Mouse (Mus musculus) thymus, adult 2 months (tissue): ENCODE data around the gene Tas1r1. TPM values are rescaled to one million over a fixed set of nuclear protein-coding genes. Genes with fewer than 3 reads are reported as not detected.

Experiments used
- DNase-seq: peaks from one replicate; pipeline ENCODE4 v3.0.0; 2021
- H3K27ac ChIP-seq: fragments of 200-500 bp; 2 replicates; pipeline ENCODE4 v1.5.1; 2012; ENCODE audit warnings: low read length, control low read depth; ENCODE audit not compliant: control insufficient read depth, insufficient read depth
- H3K27me3 ChIP-seq: fragments of 200-500 bp; 2 replicates; pipeline ENCODE4 v1.6.1; 2012; ENCODE audit warnings: mild to moderate bottlenecking, low read length, moderate library complexity, mixed read lengths; ENCODE audit not compliant: control insufficient read depth, insufficient read depth
- H3K36me3 ChIP-seq: fragments of 200-500 bp; 2 replicates; pipeline ENCODE4 v1.6.1; 2012; ENCODE audit warnings: mild to moderate bottlenecking, low read length, moderate library complexity; ENCODE audit not compliant: control insufficient read depth, insufficient read depth
- H3K4me1 ChIP-seq: fragments of 200-500 bp; replicated peaks from 2 replicates; pipeline ENCODE4 v1.6.1; 2012; ENCODE audit warnings: low read length; ENCODE audit not compliant: control insufficient read depth, insufficient read depth
- H3K4me3 ChIP-seq: fragments of 200-500 bp; 2 replicates; pipeline ENCODE4 v1.5.1; 2012; ENCODE audit warnings: mild to moderate bottlenecking, low read length, control low read depth, moderate library complexity; ENCODE audit not compliant: control insufficient read depth, insufficient read depth
- CTCF ChIP-seq: fragments of 200-500 bp; IDR thresholded peaks from 2 replicates; pipeline ENCODE4 v1.5.1; 2012; ENCODE audit warnings: mild to moderate bottlenecking, control low read depth, low read length, moderate library complexity, borderline replicate concordance; ENCODE audit not compliant: control insufficient read depth, poor library complexity, insufficient read depth; ENCODE audit errors: extremely low read depth
- POLR2A ChIP-seq: fragments of 200-500 bp; IDR thresholded peaks from 2 replicates; pipeline ENCODE4 v1.6.1; 2012; ENCODE audit warnings: mild to moderate bottlenecking, low read length, control low read depth, moderate library complexity; ENCODE audit not compliant: control insufficient read depth, poor library complexity, insufficient read depth; ENCODE audit errors: extremely low read depth
- WGBS: fragments of 180-500 bp; shearing (Covaris S2); methylation state at CpG from one replicate; pipeline ENCODE4 v1.1.7; 2018; 5-methylcytosine and 5-hydroxymethylcytosine counted together
- polyA plus RNA-seq: library from polyadenylated mRNA; depleted of rRNA; stranded (reverse); fragments of >200 nt; gene quantifications from 2 replicates; pipeline ENCODE4 v1.2.3, GENCODE M21; 2012; rRNA removed

Tas1r1 gene
- 0.34 and 0.40 TPM in 2 replicates for polyA plus RNA-seq

- no peak within 1 kb of the TSS for H3K27ac ChIP-seq
- DNase-seq = no peak
Measured at GRCm38 (mm10) chr4:152038225-152038984, at the start of gene Tas1r1. Gene Tas1r1 (minus strand): TSS chr4:152038568.

DNA sequence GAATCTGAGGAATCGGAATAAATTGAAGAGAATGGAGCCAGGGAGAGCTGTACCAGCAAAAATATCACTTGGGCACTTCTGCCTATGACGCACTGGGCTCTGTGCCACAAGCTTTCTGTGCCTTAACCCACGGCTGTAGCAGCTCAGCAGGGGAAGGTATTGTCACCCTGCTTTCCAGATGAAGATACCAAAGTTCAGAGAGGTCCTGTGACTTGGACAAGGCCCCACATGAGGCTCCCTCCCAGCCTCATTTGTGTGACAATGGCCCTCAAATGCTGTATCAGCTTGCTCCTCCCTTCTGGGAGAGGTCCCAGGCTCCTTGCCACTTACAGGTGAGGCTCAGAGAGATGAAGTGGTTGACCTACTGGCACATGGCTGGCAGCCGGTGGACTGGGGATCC lies 49.8 kb upstream of the Tas1r1 start:
- TF ChIP-seq CTCF = no peak
- no peaks in the 10 kb centered on the region; the same call in 1 of the 2 replicates for H3K27me3 ChIP-seq
- no peak overlapping the region for H3K4me3 ChIP-seq
- no peaks in the 10 kb centered on the region for H3K36me3 ChIP-seq
- peaks cover 13% of the 10 kb centered on the region for H3K4me1 ChIP-seq
- H3K27ac ChIP-seq = no peak overlapping the region
- DNase-seq = no peak
- WGBS = 47% methylated on average over 4 of the region's 4 CpGs

More at GRCm38 (mm10) chr4:152038225-152038984, at the start of gene Tas1r1:
- no peak for TF ChIP-seq CTCF
- TF ChIP-seq POLR2A = no peak
- Histone ChIP-seq H3K4me3 (peak within 1 kb of the TSS; percentile 59), H3K4me1 (peaks cover 18% of the 10 kb centered on the region), H3K36me3 (0 out of 2 replicates have a peak, but pooled peaks cover 4% of the 10 kb centered on the region), H3K27me3 (no peaks in the 10 kb centered on the region)
- WGBS = 23% methylated on average over 10 of the region's 10 CpGs

DNA sequence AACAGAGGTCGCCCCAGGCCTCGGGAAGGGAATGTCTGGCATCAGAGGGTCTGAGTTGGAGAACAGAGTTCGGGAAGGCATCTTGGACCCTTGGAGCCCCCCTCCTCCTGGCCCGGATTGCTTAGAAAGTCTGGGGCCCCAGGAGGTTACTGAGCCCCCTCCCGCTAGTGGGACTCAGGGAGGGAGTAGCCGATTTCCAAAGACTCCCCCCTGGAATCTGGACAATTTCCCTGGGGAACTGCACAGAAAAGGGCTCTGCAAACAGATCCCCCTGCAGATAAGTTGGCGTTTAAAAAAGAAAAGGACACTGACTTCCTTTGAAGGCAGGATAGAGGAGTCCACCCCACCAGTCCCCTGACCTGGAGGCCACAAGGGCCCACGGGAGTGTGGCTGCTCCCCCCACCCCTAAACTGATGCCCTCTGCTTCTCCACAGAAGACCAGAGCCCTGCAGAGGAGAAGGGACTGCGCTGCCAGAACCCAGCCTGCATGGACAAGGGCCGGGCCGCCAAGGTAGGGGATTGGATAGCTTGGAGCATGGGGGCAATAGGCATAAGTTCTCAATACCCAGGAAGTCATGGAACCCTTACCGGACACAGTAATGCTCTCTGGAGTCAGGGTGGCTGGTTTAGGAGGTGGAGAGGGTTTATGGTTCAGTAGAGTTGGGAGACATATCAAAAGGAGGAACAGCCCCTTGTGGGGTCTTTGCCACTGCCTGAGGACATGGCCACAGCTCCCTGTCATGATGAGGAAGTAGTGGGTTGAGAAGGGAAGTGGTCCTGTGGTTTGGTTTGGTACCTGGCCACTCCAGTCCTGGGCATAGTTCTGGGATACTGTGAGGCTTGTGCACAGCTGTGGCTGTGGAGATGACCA lies 49.1 kb upstream of the Tas1r1 start:
- Histone ChIP-seq H3K27me3 (no peaks in the 10 kb centered on the region; the same call in 1 of the 2 replicates), H3K36me3 (no peaks in the 10 kb centered on the region), H3K4me1 (peaks cover 13% of the 10 kb centered on the region), H3K27ac (no peak overlapping the region), H3K4me3 (peak overlapping the region; percentile 84)
- no peak for TF ChIP-seq POLR2A
- TF ChIP-seq CTCF = no peak
- DNase-seq = no peak
- 6% methylated on average over 12 of the region's 12 CpGs for WGBS

- no peak for TF ChIP-seq POLR2A
- no peak for TF ChIP-seq CTCF
- peak overlapping the region; percentile 84 for H3K4me3 ChIP-seq
- H3K27me3 ChIP-seq = no peaks in the 10 kb centered on the region; the same call in 1 of the 2 replicates
- no peaks in the 10 kb centered on the region for H3K36me3 ChIP-seq
- under 1% methylated on average over 71 of the region's 92 CpGs for WGBS
- no peak overlapping the region for H3K27ac ChIP-seq
- peaks cover 13% of the 10 kb centered on the region for H3K4me1 ChIP-seq
- DNase-seq = peak; percentile 67
Measured at GRCm38 (mm10) chr4:152086505-152087210, 48.3 kb upstream of the Tas1r1 start.

DNA sequence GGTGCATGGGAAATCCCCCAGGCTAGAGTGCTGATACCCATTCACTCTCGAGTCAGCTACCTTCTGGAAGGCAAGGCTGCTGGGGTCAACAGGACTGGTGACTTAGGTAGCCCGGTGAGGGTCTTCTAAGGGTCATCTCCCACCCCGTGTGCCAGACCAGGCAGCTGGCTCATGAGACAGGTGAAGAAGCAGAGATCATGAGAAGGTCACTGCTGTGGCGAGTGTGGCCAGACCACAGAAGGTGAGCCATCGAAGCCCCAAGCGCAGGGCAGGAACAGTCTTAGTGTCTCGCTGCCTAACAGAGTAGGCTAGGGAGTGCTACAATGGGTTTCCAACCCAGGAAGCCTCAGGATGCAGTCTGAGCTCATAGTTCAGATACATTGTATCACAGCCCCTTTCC lies 46.2 kb upstream of the Tas1r1 start:
- no peak for TF ChIP-seq CTCF
- no peak for TF ChIP-seq POLR2A
- DNase-seq = no peak
- WGBS = 84% methylated on average over 7 of the region's 7 CpGs
- H3K27me3 ChIP-seq = no peaks in the 10 kb centered on the region; the same call in 1 of the 2 replicates
- H3K4me3 ChIP-seq = no peak overlapping the region
- no peaks in the 10 kb centered on the region for H3K36me3 ChIP-seq
- no peak overlapping the region for H3K27ac ChIP-seq
- H3K4me1 ChIP-seq = peaks cover 13% of the 10 kb centered on the region
